Mouse (Mus musculus): Measurements from ENCODE around the gene Gm5244. TPM values are rescaled to one million over a fixed set of nuclear protein-coding genes. Genes with fewer than 3 reads are reported as not detected.

Gm5244 gene
- polyA plus RNA-seq, 1 experiment from 2014 or later, result not detected

GRCm38 (mm10) chr19:12802830-12803229 lies 43.7 kb upstream of the Gm5244 start:
- no peaks in the 10 kb centered on the region for H3K4me1 ChIP-seq (replicated peaks; ENCODE audit: control insufficient read depth, insufficient read depth)
- no peak overlapping the region for H3K4me2 ChIP-seq (replicated peaks; ENCODE audit: low read depth)
- no peak overlapping the region for H3K9ac ChIP-seq (ENCODE audit: low read length)
- TF ChIP-seq CTCF (IDR thresholded peaks at IDR 0.05; ENCODE audit: low read depth), result no peak
- TF ChIP-seq EP300 (optimal IDR thresholded peaks at IDR 0.05), result no peak
- no peaks in the 10 kb centered on the region for H3K27me3 ChIP-seq (ENCODE audit: control insufficient read depth, insufficient read depth, low read length)
- no peak overlapping the region for H3K27ac ChIP-seq (replicated peaks)
- ATAC-seq (ENCODE audit: low FRiP score, low TSS enrichment) (no peak), DNase-seq (ENCODE audit: low spot score) (no peak)
- no peaks in the 10 kb centered on the region for H3K9me3 ChIP-seq (ENCODE audit: control insufficient read depth, low read length)
- H3K36me3 ChIP-seq (ENCODE audit: control insufficient read depth, insufficient read depth, low read length), result no peaks in the 10 kb centered on the region
- WGBS, result 82% methylated on average over 3 of the region's 3 CpGs
- H3K4me3 ChIP-seq (ENCODE audit: low read depth, low read length), result no peak overlapping the region

- Histone ChIP-seq H3K4me1 (replicated peaks; ENCODE audit: control insufficient read depth, insufficient read depth) (no peaks in the 10 kb centered on the region), H3K9ac (ENCODE audit: low read length) (no peak overlapping the region), H3K27ac (replicated peaks) (no peak overlapping the region), H3K36me3 (ENCODE audit: control insufficient read depth, insufficient read depth, low read length) (no peaks in the 10 kb centered on the region), H3K4me2 (replicated peaks; ENCODE audit: low read depth) (no peak overlapping the region), H3K4me3 (ENCODE audit: low read depth, low read length) (no peak overlapping the region), H3K9me3 (ENCODE audit: control insufficient read depth, low read length) (no peaks in the 10 kb centered on the region), H3K27me3 (ENCODE audit: control insufficient read depth, insufficient read depth, low read length) (no peaks in the 10 kb centered on the region)
- DNase-seq (ENCODE audit: low spot score) (no peak), ATAC-seq (ENCODE audit: low FRiP score, low TSS enrichment) (peak; percentile 80)
- WGBS, result 61% methylated on average over 1 of the region's 1 CpGs
- TF ChIP-seq EP300 (optimal IDR thresholded peaks at IDR 0.05) (no peak), CTCF (IDR thresholded peaks at IDR 0.05; ENCODE audit: low read depth) (no peak)
Measured at GRCm38 (mm10) chr19:12804237-12804636, 42.2 kb upstream of the Gm5244 start.

DNA sequence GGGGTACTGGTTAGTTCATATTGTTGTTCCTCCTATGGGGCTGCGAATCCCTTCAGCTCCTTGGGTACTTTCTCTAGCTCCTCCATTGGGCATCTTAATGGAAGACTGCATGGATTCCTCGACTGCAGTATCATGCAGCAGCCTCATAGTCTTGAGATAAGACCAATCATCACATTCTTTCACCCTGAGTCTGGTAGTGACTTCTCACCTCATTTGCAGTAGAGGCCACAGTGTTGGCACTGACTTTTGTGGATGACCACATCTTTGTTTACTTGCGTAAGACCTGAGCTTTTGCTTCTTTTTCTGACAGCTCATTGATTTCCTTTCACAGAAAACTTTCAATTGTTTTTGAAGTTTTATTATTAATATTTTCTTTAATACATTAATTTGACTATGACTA lies 40.8 kb upstream of the Gm5244 start:
- no peak overlapping the region for H3K9ac ChIP-seq (ENCODE audit: low read length)
- H3K4me1 ChIP-seq (replicated peaks; ENCODE audit: control insufficient read depth, insufficient read depth), result no peaks in the 10 kb centered on the region
- no peak overlapping the region for H3K4me2 ChIP-seq (replicated peaks; ENCODE audit: low read depth)
- H3K27me3 ChIP-seq (ENCODE audit: control insufficient read depth, insufficient read depth, low read length), result no peaks in the 10 kb centered on the region
- TF ChIP-seq EP300 (optimal IDR thresholded peaks at IDR 0.05) (no peak), CTCF (IDR thresholded peaks at IDR 0.05; ENCODE audit: low read depth) (no peak)
- H3K27ac ChIP-seq (replicated peaks), result no peak overlapping the region
- no peaks in the 10 kb centered on the region for H3K9me3 ChIP-seq (ENCODE audit: control insufficient read depth, low read length)
- ATAC-seq (ENCODE audit: low FRiP score, low TSS enrichment), result no peak
- no peaks in the 10 kb centered on the region for H3K36me3 ChIP-seq (ENCODE audit: control insufficient read depth, insufficient read depth, low read length)
- DNase-seq (ENCODE audit: low spot score), result no peak
- 74% methylated on average over 3 of the region's 3 CpGs for WGBS
- H3K4me3 ChIP-seq (ENCODE audit: low read depth, low read length), result no peak overlapping the region

DNA sequence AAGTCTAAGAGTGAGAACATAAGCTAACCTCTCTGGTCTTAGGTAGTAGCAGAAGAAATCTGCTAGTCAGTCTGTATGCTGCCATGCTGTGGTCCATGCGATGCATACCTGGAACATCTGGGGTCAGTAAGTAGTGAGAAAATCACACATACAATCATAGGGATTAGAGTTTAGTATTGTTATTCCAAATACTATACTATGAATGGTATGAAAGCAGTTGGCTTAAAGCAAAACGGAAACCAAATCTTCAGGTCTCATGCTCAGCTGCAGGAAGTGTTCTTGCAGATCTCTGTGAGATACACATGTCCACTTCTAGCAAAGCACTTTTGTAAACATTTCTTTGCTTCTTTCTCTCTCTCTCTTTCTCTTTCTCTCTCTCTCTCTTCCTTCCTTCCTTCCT lies 40.3 kb upstream of the Gm5244 start:
- WGBS, result 66% methylated on average over 2 of the region's 2 CpGs
- no peak for ATAC-seq (ENCODE audit: low FRiP score, low TSS enrichment)
- TF ChIP-seq EP300 (optimal IDR thresholded peaks at IDR 0.05), result no peak
- TF ChIP-seq CTCF (IDR thresholded peaks at IDR 0.05; ENCODE audit: low read depth), result no peak
- no peak for DNase-seq (ENCODE audit: low spot score)
- H3K27ac ChIP-seq (replicated peaks), result no peak overlapping the region
- H3K4me1 ChIP-seq (replicated peaks; ENCODE audit: control insufficient read depth, insufficient read depth), result no peaks in the 10 kb centered on the region
- no peak overlapping the region for H3K4me2 ChIP-seq (replicated peaks; ENCODE audit: low read depth)
- no peak overlapping the region for H3K4me3 ChIP-seq (ENCODE audit: low read depth, low read length)
- H3K9me3 ChIP-seq (ENCODE audit: control insufficient read depth, low read length), result no peaks in the 10 kb centered on the region
- no peaks in the 10 kb centered on the region for H3K36me3 ChIP-seq (ENCODE audit: control insufficient read depth, insufficient read depth, low read length)
- no peaks in the 10 kb centered on the region for H3K27me3 ChIP-seq (ENCODE audit: control insufficient read depth, insufficient read depth, low read length)
- H3K9ac ChIP-seq (ENCODE audit: low read length), result no peak overlapping the region

DNA sequence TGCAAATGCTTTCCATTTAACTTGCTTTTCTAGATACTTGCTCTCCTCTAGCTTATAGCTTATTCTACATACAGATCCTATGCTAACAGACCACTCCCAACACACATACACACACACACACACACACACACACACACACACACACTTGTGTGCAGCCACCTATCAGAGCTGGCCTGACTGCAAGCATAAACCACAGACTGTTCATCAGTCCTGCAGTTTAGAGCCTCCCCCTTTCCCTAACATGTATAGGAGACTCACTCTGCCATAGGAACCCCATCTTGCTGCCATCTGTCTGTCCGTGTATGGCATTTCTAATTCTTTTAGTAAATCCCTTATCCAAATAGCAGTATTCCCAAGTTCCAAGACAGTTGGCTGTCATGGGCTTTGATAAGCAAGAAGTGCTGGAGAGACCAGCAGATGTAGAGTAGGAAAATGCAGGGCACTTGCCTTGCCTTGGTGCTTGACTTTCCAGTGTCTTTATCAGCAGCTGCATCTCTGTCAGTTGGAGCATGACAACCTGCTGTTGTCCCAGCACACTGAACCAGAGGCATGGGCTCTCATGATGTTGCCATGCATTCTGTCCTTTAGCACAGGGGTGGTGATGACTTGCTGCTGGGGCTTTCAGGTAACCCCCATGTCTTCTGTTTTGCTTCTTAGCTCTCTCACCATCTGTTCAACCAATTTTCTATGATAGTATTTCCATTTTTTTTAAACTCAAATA lies 33.7 kb upstream of the Gm5244 start:
- no peak overlapping the region for H3K27ac ChIP-seq (replicated peaks)
- 34% methylated on average over 1 of the region's 1 CpGs for WGBS
- no peak for TF ChIP-seq CTCF (IDR thresholded peaks at IDR 0.05; ENCODE audit: low read depth)
- no peak for TF ChIP-seq EP300 (optimal IDR thresholded peaks at IDR 0.05)

GRCm38 (mm10) chr19:12813883-12814282 lies 32.6 kb upstream of the Gm5244 start:
- Histone ChIP-seq H3K4me3 (ENCODE audit: low read depth, low read length) (no peak overlapping the region), H3K36me3 (ENCODE audit: control insufficient read depth, insufficient read depth, low read length) (no peaks in the 10 kb centered on the region), H3K27ac (replicated peaks) (no peak overlapping the region), H3K4me2 (replicated peaks; ENCODE audit: low read depth) (no peak overlapping the region), H3K27me3 (ENCODE audit: control insufficient read depth, insufficient read depth, low read length) (no peaks in the 10 kb centered on the region), H3K9me3 (ENCODE audit: control insufficient read depth, low read length) (no peaks in the 10 kb centered on the region), H3K9ac (ENCODE audit: low read length) (no peak overlapping the region), H3K4me1 (replicated peaks; ENCODE audit: control insufficient read depth, insufficient read depth) (no peaks in the 10 kb centered on the region)
- no peak for DNase-seq (ENCODE audit: low spot score)
- no peak for ATAC-seq (ENCODE audit: low FRiP score, low TSS enrichment)
- WGBS, result 68% methylated on average over 1 of the region's 1 CpGs
- TF ChIP-seq EP300 (optimal IDR thresholded peaks at IDR 0.05) (no peak), CTCF (IDR thresholded peaks at IDR 0.05; ENCODE audit: low read depth) (no peak)

More for the DNA sequence above, 33.7 kb upstream of the Gm5244 start:
- no peaks in the 10 kb centered on the region for H3K27me3 ChIP-seq (ENCODE audit: control insufficient read depth, insufficient read depth, low read length)
- no peaks in the 10 kb centered on the region for H3K4me1 ChIP-seq (replicated peaks; ENCODE audit: control insufficient read depth, insufficient read depth)
- no peaks in the 10 kb centered on the region for H3K36me3 ChIP-seq (ENCODE audit: control insufficient read depth, insufficient read depth, low read length)
- DNase-seq (ENCODE audit: low spot score), result no peak
- no peak overlapping the region for H3K4me3 ChIP-seq (ENCODE audit: low read depth, low read length)
- no peaks in the 10 kb centered on the region for H3K9me3 ChIP-seq (ENCODE audit: control insufficient read depth, low read length)
- H3K9ac ChIP-seq (ENCODE audit: low read length), result no peak overlapping the region
- 0 out of 2 replicates have a peak, but pooled peaks have one; percentile 21 for ATAC-seq (ENCODE audit: low FRiP score, low TSS enrichment)
- no peak overlapping the region for H3K4me2 ChIP-seq (replicated peaks; ENCODE audit: low read depth)

All from stomach, postnatal 0 days (tissue).